Mouse (Mus musculus) lung, adult 2 months (tissue): ENCODE results near the gene Isl1.

ENCODE experiments used
- CTCF ChIP-seq: fragments of 200-500 bp; IDR thresholded peaks from 2 replicates; pipeline ENCODE4 v1.5.1; 2011; ENCODE audit warnings: mild to moderate bottlenecking, low read length, control low read depth; ENCODE audit not compliant: insufficient read depth
- POLR2A ChIP-seq: fragments of 200-500 bp; IDR thresholded peaks from 2 replicates; pipeline ENCODE4 v1.6.1; 2011; ENCODE audit warnings: low read depth, mild to moderate bottlenecking, control low read depth, low read length, borderline replicate concordance; ENCODE audit errors: extremely low read depth

DNA sequence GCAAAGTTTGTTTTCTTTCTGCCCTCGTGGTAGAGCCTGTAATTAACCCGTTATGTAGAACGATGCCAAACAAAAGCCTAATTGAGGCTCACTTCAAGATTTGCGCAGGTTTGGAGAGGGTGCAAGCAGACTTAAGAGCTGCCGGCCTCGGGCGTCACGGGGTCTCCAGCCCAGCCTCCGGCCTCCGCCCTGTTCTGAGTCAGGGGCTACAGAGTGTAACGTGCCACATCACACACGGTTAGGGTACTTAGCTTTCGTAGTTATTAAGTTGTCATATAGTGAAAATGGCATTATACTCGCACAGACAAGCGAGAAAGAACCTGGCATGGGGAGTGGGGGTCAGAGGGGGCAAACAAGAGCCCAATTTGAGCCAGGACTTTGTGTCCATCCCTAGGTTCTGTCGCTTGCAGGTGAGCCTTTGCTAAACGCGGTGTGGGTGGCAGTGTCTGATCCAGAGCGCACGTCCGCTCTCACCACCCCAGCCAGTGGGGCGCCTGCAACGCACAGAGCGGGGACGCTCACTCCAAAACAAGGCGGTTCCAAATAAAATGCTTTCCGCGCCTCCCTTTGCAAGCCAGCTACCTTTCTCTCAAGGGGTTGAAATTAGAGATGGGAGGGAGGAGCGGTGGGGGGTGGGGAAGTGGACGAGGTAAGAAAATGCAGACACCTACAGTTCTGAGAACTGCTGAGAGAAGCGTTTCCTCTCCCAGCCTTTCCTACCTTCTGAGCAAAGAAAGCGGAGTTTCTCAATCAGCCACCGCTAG lies 12.3 kb downstream of the Isl1 start:
- no peak for TF ChIP-seq CTCF
- TF ChIP-seq POLR2A: no peak
